Mouse (Mus musculus): ENCODE results near the gene Hps4. TPM values are rescaled to one million over a fixed set of nuclear protein-coding genes. Genes with fewer than 3 reads are reported as not detected.

Hps4 gene
- polyA plus RNA-seq, 1 experiment from 2014 or later = 30.0 TPM

DNA sequence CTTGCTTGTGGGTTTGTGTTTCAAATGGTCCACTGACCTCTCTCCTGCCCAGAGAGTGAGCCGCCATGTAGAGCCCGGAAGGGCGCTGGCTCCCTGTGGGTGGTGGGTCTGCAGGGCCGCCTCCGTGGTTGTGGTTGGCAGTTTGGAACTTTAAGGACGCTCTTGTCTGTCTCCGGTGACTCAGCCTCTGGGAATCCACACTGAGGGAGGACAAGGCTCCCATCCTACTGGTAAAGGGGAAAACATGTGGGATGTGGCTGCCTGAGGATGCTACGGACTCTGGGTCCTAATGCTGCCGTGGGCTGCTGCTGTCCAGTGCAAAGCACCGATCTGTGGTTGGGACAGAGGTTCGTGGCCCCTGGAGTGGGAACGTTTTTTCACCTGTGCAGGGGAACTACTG is 25.0 kb downstream of the Hps4 start:
- H3K27me3 ChIP-seq (ENCODE audit: control insufficient read depth, insufficient read depth, low read length) = no peaks in the 10 kb centered on the region
- no peak overlapping the region for H3K4me3 ChIP-seq (ENCODE audit: low read depth, low read length)
- no peak overlapping the region for H3K9ac ChIP-seq (ENCODE audit: low read depth, low read length)
- no peaks in the 10 kb centered on the region for H3K36me3 ChIP-seq (ENCODE audit: control insufficient read depth, insufficient read depth, low read length)
- H3K4me1 ChIP-seq (replicated peaks; ENCODE audit: control insufficient read depth, insufficient read depth, low read length) = peaks cover 9% of the 10 kb centered on the region; the same call in 1 of the 2 replicates
- DNase-seq (ENCODE audit: low spot score) = no peak
- H3K4me2 ChIP-seq (replicated peaks; ENCODE audit: low read depth, low read length) = no peak overlapping the region
- H3K27ac ChIP-seq (ENCODE audit: low read depth, low read length) = no peak overlapping the region
- 89% methylated on average over 12 of the region's 12 CpGs for WGBS
- no peak for ATAC-seq (ENCODE audit: low FRiP score)
- no peaks in the 10 kb centered on the region for H3K9me3 ChIP-seq (ENCODE audit: control insufficient read depth, low read length)

DNA sequence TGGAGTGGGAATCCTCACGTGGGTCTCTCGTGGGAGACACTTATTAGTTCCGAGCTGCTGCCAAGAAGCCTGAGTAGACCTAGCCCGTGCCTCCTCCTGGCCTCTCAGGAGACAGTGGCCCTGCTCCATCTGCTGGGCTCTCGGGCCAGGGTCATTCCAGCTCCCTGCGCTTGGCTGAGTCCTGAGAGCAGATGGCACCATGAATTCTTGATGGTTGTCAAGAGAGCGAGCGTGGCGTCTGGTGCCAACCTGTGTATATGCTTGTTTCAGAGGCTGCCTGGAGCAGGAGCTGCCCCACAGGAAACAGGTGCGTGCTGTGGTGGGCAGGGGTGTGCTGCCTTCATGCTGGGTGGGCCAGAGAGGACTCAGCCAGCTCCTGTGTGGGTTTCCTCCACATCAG is 25.8 kb downstream of the Hps4 start:
- Histone ChIP-seq H3K4me3 (ENCODE audit: low read depth, low read length) (no peak overlapping the region), H3K9me3 (ENCODE audit: control insufficient read depth, low read length) (no peaks in the 10 kb centered on the region), H3K4me2 (replicated peaks; ENCODE audit: low read depth, low read length) (no peak overlapping the region), H3K27ac (ENCODE audit: low read depth, low read length) (no peak overlapping the region), H3K36me3 (ENCODE audit: control insufficient read depth, insufficient read depth, low read length) (no peaks in the 10 kb centered on the region), H3K27me3 (ENCODE audit: control insufficient read depth, insufficient read depth, low read length) (no peaks in the 10 kb centered on the region), H3K9ac (ENCODE audit: low read depth, low read length) (no peak overlapping the region), H3K4me1 (replicated peaks; ENCODE audit: control insufficient read depth, insufficient read depth, low read length) (peaks cover 9% of the 10 kb centered on the region; the same call in 1 of the 2 replicates)
- ATAC-seq (ENCODE audit: low FRiP score) (no peak), DNase-seq (ENCODE audit: low spot score) (no peak)
- 92% methylated on average over 10 of the region's 10 CpGs for WGBS

DNA sequence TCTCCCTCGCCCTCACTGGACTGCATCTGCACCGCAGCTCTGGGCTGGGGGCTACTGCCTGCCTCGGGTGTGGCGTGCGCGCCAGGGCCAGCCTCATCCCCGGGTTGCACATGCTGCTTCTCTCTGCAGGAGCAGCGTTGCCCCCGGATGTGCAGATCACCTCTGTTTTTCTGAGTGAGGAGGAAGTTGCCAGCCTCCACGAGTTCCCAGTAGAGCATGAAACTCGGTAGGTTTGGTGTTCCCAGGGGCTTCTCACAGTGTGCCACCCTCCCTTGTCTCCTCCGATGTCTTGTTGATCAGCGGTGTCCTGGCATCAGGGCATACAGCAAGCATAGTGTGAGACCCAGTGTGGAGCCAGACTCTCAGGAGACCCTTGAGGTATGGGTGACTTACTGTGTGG is 26.4 kb downstream of the Hps4 start:
- H3K4me3 ChIP-seq (ENCODE audit: low read depth, low read length) = no peak overlapping the region
- no peak overlapping the region for H3K9ac ChIP-seq (ENCODE audit: low read depth, low read length)
- no peak for ATAC-seq (ENCODE audit: low FRiP score)
- DNase-seq (ENCODE audit: low spot score) = no peak
- H3K9me3 ChIP-seq (ENCODE audit: control insufficient read depth, low read length) = no peaks in the 10 kb centered on the region
- H3K27ac ChIP-seq (ENCODE audit: low read depth, low read length) = no peak overlapping the region
- H3K36me3 ChIP-seq (ENCODE audit: control insufficient read depth, insufficient read depth, low read length) = no peaks in the 10 kb centered on the region
- no peak overlapping the region for H3K4me2 ChIP-seq (replicated peaks; ENCODE audit: low read depth, low read length)
- H3K27me3 ChIP-seq (ENCODE audit: control insufficient read depth, insufficient read depth, low read length) = no peaks in the 10 kb centered on the region
- peaks cover 9% of the 10 kb centered on the region; the same call in 1 of the 2 replicates for H3K4me1 ChIP-seq (replicated peaks; ENCODE audit: control insufficient read depth, insufficient read depth, low read length)
- 91% methylated on average over 13 of the region's 13 CpGs for WGBS

DNA sequence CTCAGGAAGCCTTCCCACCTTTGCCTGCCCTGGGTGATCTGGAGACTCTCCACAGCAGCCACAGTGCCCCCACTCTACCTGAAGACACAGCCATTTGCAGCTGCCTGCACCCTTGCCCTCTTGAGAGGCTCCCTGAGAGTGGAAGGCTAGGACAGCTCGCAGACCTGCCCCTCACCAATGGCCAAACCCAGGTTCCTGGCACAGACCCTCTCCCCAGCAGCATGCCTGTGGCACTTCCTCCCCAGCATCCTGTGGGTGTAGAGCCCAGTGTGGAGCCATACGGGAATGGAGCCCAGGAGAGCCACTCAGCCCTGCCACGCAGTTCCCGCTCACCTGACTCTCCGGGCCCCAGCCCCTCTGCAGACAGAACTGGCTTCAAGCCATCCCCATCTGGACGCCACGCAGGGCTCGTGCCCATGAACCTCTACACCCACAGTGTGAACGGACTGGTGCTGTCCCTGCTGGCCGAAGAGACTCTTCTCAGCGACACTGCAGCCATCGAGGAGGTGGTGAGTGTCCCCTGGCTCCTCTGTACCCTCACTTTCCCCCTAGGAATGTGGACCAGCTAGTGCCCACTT is 27.4 kb downstream of the Hps4 start:
- Histone ChIP-seq H3K4me2 (replicated peaks; ENCODE audit: low read depth, low read length) (no peak overlapping the region), H3K9ac (ENCODE audit: low read depth, low read length) (no peak overlapping the region), H3K4me1 (replicated peaks; ENCODE audit: control insufficient read depth, insufficient read depth, low read length) (peaks cover 9% of the 10 kb centered on the region; the same call in 1 of the 2 replicates), H3K36me3 (ENCODE audit: control insufficient read depth, insufficient read depth, low read length) (no peaks in the 10 kb centered on the region), H3K4me3 (ENCODE audit: low read depth, low read length) (no peak overlapping the region), H3K27me3 (ENCODE audit: control insufficient read depth, insufficient read depth, low read length) (no peaks in the 10 kb centered on the region), H3K9me3 (ENCODE audit: control insufficient read depth, low read length) (no peaks in the 10 kb centered on the region), H3K27ac (ENCODE audit: low read depth, low read length) (no peak overlapping the region)
- WGBS = 94% methylated on average over 12 of the region's 12 CpGs
- no peak for ATAC-seq (ENCODE audit: low FRiP score)
- no peak for DNase-seq (ENCODE audit: low spot score)

DNA sequence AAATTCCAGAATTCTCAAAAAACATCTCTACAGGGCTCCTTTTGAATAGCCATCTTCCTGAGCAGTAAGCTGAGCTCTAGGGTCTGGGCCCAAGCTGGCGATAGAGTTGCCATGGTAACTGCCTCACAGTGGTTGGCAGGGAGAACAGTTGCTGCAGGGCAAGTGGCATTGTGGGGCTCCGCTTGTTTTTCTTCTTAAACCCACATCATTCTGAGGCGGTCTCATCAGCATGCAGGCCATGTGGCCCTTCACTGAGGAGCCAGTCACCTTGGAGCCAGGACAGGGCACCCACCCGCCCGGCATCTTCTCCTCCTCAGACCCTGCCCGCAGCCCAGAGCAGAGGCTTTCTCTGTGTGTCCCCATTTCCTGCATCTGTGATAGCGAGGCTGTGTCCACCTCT is 29.1 kb downstream of the Hps4 start:
- Histone ChIP-seq H3K9me3 (ENCODE audit: control insufficient read depth, low read length) (no peaks in the 10 kb centered on the region), H3K27me3 (ENCODE audit: control insufficient read depth, insufficient read depth, low read length) (no peaks in the 10 kb centered on the region), H3K4me3 (ENCODE audit: low read depth, low read length) (no peak overlapping the region), H3K9ac (ENCODE audit: low read depth, low read length) (no peak overlapping the region), H3K36me3 (ENCODE audit: control insufficient read depth, insufficient read depth, low read length) (no peaks in the 10 kb centered on the region), H3K27ac (ENCODE audit: low read depth, low read length) (peak overlapping the region; percentile 53), H3K4me2 (replicated peaks; ENCODE audit: low read depth, low read length) (no peak overlapping the region), H3K4me1 (replicated peaks; ENCODE audit: control insufficient read depth, insufficient read depth, low read length) (peaks cover 9% of the 10 kb centered on the region; the same call in 1 of the 2 replicates)
- WGBS = 27% methylated on average over 7 of the region's 7 CpGs
- ATAC-seq (ENCODE audit: low FRiP score) = peak; percentile 78
- DNase-seq (ENCODE audit: low spot score) = peak; percentile 72

DNA sequence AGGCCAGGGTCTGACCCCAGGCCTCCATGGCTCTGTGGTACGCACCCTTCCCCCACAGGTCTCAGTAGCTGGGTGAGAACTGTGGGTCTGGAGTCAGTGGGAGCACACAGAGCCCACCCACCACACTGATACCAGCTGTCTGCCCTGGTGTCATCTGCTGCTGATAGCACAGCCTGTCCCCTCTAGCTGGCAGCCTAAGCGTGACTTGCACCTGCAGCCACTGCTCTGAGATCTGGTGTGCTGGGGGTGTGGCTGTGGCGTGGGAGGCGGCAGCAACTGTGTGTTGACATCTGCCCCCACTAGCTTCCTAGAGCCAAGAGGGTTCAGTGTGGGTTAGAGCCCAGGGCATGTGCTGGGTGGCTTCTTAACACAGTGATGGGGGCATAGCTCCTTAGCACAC is 33.2 kb downstream of the Hps4 start:
- ATAC-seq (ENCODE audit: low FRiP score) (no peak), DNase-seq (ENCODE audit: low spot score) (no peak)
- 89% methylated on average over 4 of the region's 4 CpGs for WGBS
- Histone ChIP-seq H3K36me3 (ENCODE audit: control insufficient read depth, insufficient read depth, low read length) (no peaks in the 10 kb centered on the region), H3K4me2 (replicated peaks; ENCODE audit: low read depth, low read length) (no peak overlapping the region), H3K27me3 (ENCODE audit: control insufficient read depth, insufficient read depth, low read length) (no peaks in the 10 kb centered on the region), H3K27ac (ENCODE audit: low read depth, low read length) (no peak overlapping the region), H3K9me3 (ENCODE audit: control insufficient read depth, low read length) (no peaks in the 10 kb centered on the region), H3K4me3 (ENCODE audit: low read depth, low read length) (no peak overlapping the region), H3K9ac (ENCODE audit: low read depth, low read length) (no peak overlapping the region), H3K4me1 (replicated peaks; ENCODE audit: control insufficient read depth, insufficient read depth, low read length) (peaks cover 5% of the 10 kb centered on the region; the same call in 1 of the 2 replicates)

DNA sequence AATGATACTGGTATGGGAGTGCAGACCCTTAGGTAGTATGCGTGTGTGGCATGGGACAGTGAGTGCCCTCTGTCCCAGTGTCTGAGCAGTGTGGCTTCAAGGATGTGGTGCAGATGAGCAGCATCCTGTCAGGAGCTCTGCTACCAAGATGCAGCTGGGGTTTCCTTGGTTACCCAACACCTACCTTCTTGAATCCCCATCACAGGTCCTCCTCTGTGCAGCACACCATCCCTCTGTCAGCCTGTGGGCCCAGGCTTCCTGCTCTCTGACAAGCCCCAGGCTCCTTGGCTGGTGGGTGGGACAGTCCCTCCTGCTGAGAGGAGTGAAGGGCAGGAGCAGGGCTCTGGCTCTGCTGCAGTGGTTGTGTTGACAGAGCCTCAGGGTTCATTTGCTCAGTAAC is 34.5 kb downstream of the Hps4 start:
- Histone ChIP-seq H3K36me3 (ENCODE audit: control insufficient read depth, insufficient read depth, low read length) (no peaks in the 10 kb centered on the region), H3K27me3 (ENCODE audit: control insufficient read depth, insufficient read depth, low read length) (no peaks in the 10 kb centered on the region), H3K27ac (ENCODE audit: low read depth, low read length) (no peak overlapping the region), H3K9ac (ENCODE audit: low read depth, low read length) (no peak overlapping the region), H3K4me1 (replicated peaks; ENCODE audit: control insufficient read depth, insufficient read depth, low read length) (peaks cover 2% of the 10 kb centered on the region; the same call in 1 of the 2 replicates), H3K4me2 (replicated peaks; ENCODE audit: low read depth, low read length) (no peak overlapping the region), H3K4me3 (ENCODE audit: low read depth, low read length) (no peak overlapping the region), H3K9me3 (ENCODE audit: control insufficient read depth, low read length) (no peaks in the 10 kb centered on the region)
- 95% methylated on average over 1 of the region's 1 CpGs for WGBS
- ATAC-seq (ENCODE audit: low FRiP score) (no peak), DNase-seq (ENCODE audit: low spot score) (no peak)

DNA sequence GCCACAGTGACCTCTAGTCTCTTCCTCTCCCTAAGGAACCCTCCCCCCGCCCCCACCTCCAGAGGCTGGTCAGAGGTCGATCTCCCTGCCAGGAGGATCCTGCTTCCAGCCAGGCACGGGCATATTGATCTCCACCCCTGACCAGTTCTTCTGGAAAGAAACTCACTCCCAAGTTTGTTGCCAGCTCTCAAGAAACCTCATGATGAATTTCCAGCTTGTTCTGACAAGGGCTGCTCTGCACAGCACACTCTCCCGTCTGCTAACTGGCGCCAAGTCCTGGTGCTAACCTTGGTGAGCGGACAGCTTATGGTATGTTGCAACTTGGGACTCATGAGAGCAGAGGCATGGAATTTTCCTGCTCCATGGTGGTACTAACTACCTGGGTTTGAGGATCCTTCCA is 35.8 kb downstream of the Hps4 start:
- H3K36me3 ChIP-seq (ENCODE audit: control insufficient read depth, insufficient read depth, low read length) = no peaks in the 10 kb centered on the region
- DNase-seq (ENCODE audit: low spot score) = no peak
- 81% methylated on average over 6 of the region's 6 CpGs for WGBS

DNA sequence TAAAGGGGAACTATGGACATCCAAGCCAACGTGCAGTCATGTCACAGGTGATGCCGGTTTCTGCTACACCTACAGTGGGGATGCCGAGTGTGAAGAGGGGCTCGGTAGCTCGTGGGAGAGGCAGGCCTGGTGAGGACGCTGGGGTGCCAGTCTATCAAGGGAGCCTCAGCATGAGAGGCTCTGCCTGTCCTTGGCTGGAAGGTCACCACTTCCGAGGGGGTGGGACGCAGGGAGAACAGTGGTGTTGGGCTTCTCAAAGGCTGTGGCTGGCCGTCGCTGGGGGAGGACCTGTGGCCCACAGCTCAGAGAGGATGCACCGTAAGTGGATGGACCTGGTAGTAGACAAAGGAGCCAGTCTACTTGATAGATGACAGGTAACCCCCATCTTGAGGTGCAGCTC is 38.3 kb downstream of the Hps4 start:
- Histone ChIP-seq H3K4me2 (replicated peaks; ENCODE audit: low read depth, low read length) (no peak overlapping the region), H3K4me3 (ENCODE audit: low read depth, low read length) (no peak overlapping the region), H3K27me3 (ENCODE audit: control insufficient read depth, insufficient read depth, low read length) (no peaks in the 10 kb centered on the region), H3K36me3 (ENCODE audit: control insufficient read depth, insufficient read depth, low read length) (no peaks in the 10 kb centered on the region; the same call in 1 of the 2 replicates), H3K9ac (ENCODE audit: low read depth, low read length) (no peak overlapping the region), H3K9me3 (ENCODE audit: control insufficient read depth, low read length) (no peaks in the 10 kb centered on the region), H3K4me1 (replicated peaks; ENCODE audit: control insufficient read depth, insufficient read depth, low read length) (no peaks in the 10 kb centered on the region; the same call in 1 of the 2 replicates), H3K27ac (ENCODE audit: low read depth, low read length) (no peak overlapping the region)
- 86% methylated on average over 11 of the region's 11 CpGs for WGBS
- ATAC-seq (ENCODE audit: low FRiP score) (no peak), DNase-seq (ENCODE audit: low spot score) (no peak)

More for the DNA sequence above, 35.8 kb downstream of the Hps4 start:
- H3K27me3 ChIP-seq (ENCODE audit: control insufficient read depth, insufficient read depth, low read length) = no peaks in the 10 kb centered on the region
- no peaks in the 10 kb centered on the region; the same call in 1 of the 2 replicates for H3K4me1 ChIP-seq (replicated peaks; ENCODE audit: control insufficient read depth, insufficient read depth, low read length)
- no peak overlapping the region for H3K4me2 ChIP-seq (replicated peaks; ENCODE audit: low read depth, low read length)
- ATAC-seq (ENCODE audit: low FRiP score) = no peak
- H3K27ac ChIP-seq (ENCODE audit: low read depth, low read length) = no peak overlapping the region
- H3K9ac ChIP-seq (ENCODE audit: low read depth, low read length) = no peak overlapping the region
- no peak overlapping the region for H3K4me3 ChIP-seq (ENCODE audit: low read depth, low read length)
- H3K9me3 ChIP-seq (ENCODE audit: control insufficient read depth, low read length) = no peaks in the 10 kb centered on the region

Data from hindbrain, embryonic 11.5 days (tissue).